Mouse (Mus musculus): ENCODE results near the gene Cenpl. TPM values are rescaled to one million over a fixed set of nuclear protein-coding genes. Genes with fewer than 3 reads are reported as not detected.
"Not testable (repeated sequence)": the region's sequence is repeated elsewhere in the genome, so short reads cannot be mapped to it uniquely, and the experiment has no call there.

The Cenpl gene
- polyA plus RNA-seq (2014; fragmentation: Nextera tagmentation; extraction: Ambion mirVana), result 46.1 and 47.9 TPM in 2 replicates

DNA sequence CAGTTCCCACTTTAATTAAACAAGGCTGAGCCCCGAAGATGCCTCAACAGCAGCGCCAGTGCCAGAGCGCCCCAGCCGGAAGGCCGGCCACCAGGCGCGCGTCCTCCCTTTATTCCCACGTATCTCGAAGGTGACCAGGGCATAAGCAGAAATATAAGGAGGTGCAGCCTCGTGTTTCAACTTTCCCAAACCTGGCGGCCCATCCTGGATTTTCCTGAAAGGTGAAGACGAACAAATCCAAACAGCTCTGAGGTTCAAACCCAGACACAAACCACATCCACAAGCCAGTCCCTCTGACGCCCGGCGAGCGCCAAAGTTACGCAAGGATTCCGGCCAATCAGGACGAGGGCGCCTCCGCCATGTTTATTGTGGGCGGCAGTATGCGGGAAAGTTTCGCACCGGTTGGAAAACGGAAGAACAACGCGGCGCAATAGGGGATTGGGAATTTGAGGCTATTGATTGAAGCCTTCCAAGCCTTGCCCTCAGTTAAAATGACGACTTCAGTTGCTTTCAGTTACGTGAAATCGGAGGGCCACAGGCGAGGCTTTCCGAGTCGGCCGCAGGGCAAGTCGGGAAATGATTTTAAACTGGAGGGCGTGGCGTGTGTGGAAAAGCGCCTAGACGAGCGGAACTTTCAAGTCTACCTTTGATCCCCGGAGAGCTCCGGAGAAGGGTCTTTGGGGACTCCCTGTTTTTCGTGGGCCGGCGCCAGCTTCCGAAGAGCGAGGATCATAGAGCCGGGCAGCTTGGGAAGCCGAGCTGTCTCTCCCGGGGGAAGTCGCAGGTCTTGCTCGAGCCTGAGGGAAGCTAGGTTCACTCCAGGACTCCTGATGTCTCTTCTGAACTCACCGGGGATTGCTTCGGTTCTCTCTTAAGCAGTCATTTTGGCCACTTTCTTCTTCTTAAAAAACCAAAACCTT lies at the start of gene Cenpl, which contains the start of gene Dars2:
Gene Cenpl, plus strand, starts transcription at position 362 of the 920 bp plus-strand sequence.
Gene Dars2, minus strand, starts transcription at position 307 of the 920 bp plus-strand sequence.
- H3K9ac ChIP-seq (ENCODE audit: low read length), result peak within 1 kb of the TSS; percentile 82
- H3K4me2 ChIP-seq (ENCODE audit: low read depth, low read length, severe bottlenecking), result peak within 1 kb of the TSS; percentile 69
- no peaks in the 10 kb centered on the region for H3K27me3 ChIP-seq (ENCODE audit: control insufficient read depth, insufficient read depth, low read length)
- H3K36me3 ChIP-seq (ENCODE audit: control insufficient read depth, insufficient read depth, low read length), result no peaks in the 10 kb centered on the region
- no peaks in the 10 kb centered on the region for H3K9me3 ChIP-seq (ENCODE audit: control insufficient read depth, low read length)
- WGBS, result under 1% methylated on average over 57 of the region's 57 CpGs
- H3K4me3 ChIP-seq (ENCODE audit: low read depth, low read length), result peak within 1 kb of the TSS; percentile 82
- DNase-seq (ENCODE audit: low spot score) (peak; percentile 95), ATAC-seq (replicated peaks; ENCODE audit: low FRiP score) (peak; percentile 97)
- peak within 1 kb of the TSS; percentile 62 for H3K27ac ChIP-seq (ENCODE audit: low read depth, low read length)
- peaks cover 14% of the 10 kb centered on the region for H3K4me1 ChIP-seq (replicated peaks; ENCODE audit: control insufficient read depth, insufficient read depth, low read length)

DNA sequence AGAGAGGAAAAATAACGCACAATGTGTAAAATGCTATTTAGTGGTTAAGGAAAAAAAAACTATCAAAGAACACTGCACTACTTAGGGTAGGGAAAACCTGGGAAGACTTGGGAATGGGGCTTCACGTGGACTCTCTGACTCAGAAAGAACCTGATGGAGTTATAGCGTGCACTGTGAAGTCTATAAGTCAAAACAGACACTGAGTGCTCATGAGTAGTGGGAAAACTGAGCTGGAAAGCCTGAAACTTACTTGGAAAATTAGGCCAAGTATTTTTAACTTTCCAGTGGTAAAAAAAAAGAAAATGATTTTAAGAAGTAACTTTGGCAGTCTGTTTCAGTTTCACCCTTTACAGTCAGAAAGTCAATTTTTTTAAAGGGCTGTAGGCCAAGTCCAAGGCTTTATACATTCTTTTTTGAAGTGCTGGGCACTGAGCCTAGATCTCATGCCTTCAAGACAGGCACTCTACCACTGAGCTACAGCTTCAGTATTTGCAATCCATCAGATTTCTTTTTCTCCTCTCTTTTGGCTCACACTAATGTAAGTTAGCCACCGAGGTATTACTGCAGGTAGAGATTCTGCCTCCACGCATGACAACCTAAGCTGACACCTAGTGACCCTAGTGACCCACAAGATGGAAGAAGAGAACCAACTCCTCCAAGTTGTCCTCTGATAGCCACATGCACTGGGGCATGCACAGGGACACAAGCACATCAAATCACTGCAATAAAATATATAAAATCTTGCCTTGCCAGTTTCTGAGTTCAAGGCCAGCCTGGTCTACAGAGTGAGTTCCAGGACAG lies 44.9 kb upstream of the Cenpl start:
- ATAC-seq (replicated peaks; ENCODE audit: low FRiP score) (no peak), DNase-seq (ENCODE audit: low spot score) (no peak)
- H3K36me3 ChIP-seq (ENCODE audit: control insufficient read depth, insufficient read depth, low read length), result no peaks in the 10 kb centered on the region; the same call in 1 of the 2 replicates
- H3K27ac ChIP-seq (ENCODE audit: low read depth, low read length), result no peak overlapping the region
- WGBS, result 88% methylated on average over 5 of the region's 5 CpGs
- H3K4me3 ChIP-seq (ENCODE audit: low read depth, low read length), result no peak overlapping the region
- H3K4me2 ChIP-seq (ENCODE audit: low read depth, low read length, severe bottlenecking), result no peak overlapping the region
- H3K9me3 ChIP-seq (ENCODE audit: control insufficient read depth, low read length), result no peaks in the 10 kb centered on the region
- no peak overlapping the region for H3K9ac ChIP-seq (ENCODE audit: low read length)
- no peaks in the 10 kb centered on the region for H3K27me3 ChIP-seq (ENCODE audit: control insufficient read depth, insufficient read depth, low read length)
- no peaks in the 10 kb centered on the region for H3K4me1 ChIP-seq (replicated peaks; ENCODE audit: control insufficient read depth, insufficient read depth, low read length)

DNA sequence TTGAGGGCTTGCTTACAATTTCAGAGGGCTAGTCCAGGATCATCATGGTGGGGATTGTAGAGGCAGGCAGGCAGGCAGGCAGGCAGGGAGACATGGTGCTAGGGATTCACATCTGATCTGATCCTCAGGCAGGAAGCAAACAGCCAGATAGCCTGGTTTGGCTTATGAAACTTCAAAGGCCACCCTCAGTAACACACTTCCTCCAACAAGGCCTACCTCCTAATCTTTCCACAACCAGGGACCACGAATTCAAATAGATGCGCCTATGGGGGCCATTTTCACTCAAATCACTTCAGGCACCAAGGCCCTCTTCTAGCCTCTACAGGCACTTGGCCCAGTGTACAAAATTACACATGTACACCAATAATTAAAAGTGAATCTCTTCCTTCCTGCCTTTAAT lies 43.3 kb upstream of the Cenpl start:
- WGBS, result 83% methylated on average over 2 of the region's 2 CpGs
- Histone ChIP-seq H3K4me1 (replicated peaks; ENCODE audit: control insufficient read depth, insufficient read depth, low read length) (no peaks in the 10 kb centered on the region), H3K36me3 (ENCODE audit: control insufficient read depth, insufficient read depth, low read length) (peaks cover 2% of the 10 kb centered on the region; the same call in 1 of the 2 replicates), H3K9me3 (ENCODE audit: control insufficient read depth, low read length) (no peaks in the 10 kb centered on the region), H3K27ac (ENCODE audit: low read depth, low read length) (no peak overlapping the region), H3K27me3 (ENCODE audit: control insufficient read depth, insufficient read depth, low read length) (no peaks in the 10 kb centered on the region), H3K9ac (ENCODE audit: low read length) (no peak overlapping the region), H3K4me2 (ENCODE audit: low read depth, low read length, severe bottlenecking) (no peak overlapping the region), H3K4me3 (ENCODE audit: low read depth, low read length) (no peak overlapping the region)
- ATAC-seq (replicated peaks; ENCODE audit: low FRiP score) (no peak), DNase-seq (ENCODE audit: low spot score) (no peak)

DNA sequence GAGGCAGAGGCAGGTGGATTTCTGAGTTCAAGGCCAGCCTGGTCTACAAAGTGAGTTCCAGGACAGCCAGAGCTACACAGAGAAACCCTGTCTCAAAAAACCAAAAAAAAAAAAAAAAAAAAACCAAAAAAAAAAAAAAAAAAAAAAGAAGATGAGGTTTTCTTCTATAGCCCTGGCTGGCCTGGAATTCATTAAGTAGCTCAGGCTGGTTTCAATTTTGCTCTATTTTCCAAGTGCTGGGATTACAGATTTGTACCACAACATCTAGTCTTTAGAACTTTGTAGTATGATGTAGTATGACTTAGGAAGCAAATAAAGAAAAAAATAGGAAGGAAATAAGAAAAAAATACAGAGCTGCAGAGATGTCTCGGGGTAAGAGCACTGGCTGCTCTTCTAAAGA lies 42.1 kb upstream of the Cenpl start:
- H3K4me1 ChIP-seq (replicated peaks; ENCODE audit: control insufficient read depth, insufficient read depth, low read length); H3K4me2 ChIP-seq (ENCODE audit: low read depth, low read length, severe bottlenecking); DNase-seq (ENCODE audit: low spot score); H3K9ac ChIP-seq (ENCODE audit: low read length); H3K27me3 ChIP-seq (ENCODE audit: control insufficient read depth, insufficient read depth, low read length); ATAC-seq (replicated peaks; ENCODE audit: low FRiP score); H3K9me3 ChIP-seq (ENCODE audit: control insufficient read depth, low read length); H3K27ac ChIP-seq (ENCODE audit: low read depth, low read length); H3K4me3 ChIP-seq (ENCODE audit: low read depth, low read length); H3K36me3 ChIP-seq (ENCODE audit: control insufficient read depth, insufficient read depth, low read length): not testable (repeated sequence)
- WGBS, result 90% methylated on average over 1 of the region's 1 CpGs

DNA sequence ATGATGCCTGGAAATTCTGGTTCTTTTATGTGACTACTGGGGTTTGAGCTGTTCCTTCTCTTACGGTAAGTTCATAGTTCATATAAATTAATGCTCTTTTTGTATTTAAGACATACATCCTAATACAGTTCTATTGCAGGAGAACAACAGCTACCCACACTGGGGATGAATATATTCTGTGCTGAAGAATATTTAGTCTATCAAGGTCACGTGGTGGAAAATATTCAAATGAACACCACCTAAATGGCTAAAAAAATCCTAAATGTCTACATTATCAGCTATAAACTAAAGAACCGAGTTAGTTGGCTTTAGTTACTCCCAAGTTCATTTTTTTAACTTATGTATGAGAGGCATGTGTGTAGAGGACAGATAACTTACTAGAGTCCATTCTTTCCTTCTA lies 40.5 kb upstream of the Cenpl start:
- Histone ChIP-seq H3K9me3 (ENCODE audit: control insufficient read depth, low read length) (no peaks in the 10 kb centered on the region), H3K36me3 (ENCODE audit: control insufficient read depth, insufficient read depth, low read length) (peaks cover 2% of the 10 kb centered on the region; the same call in 1 of the 2 replicates), H3K27ac (ENCODE audit: low read depth, low read length) (no peak overlapping the region), H3K27me3 (ENCODE audit: control insufficient read depth, insufficient read depth, low read length) (no peaks in the 10 kb centered on the region), H3K4me2 (ENCODE audit: low read depth, low read length, severe bottlenecking) (no peak overlapping the region), H3K9ac (ENCODE audit: low read length) (no peak overlapping the region), H3K4me3 (ENCODE audit: low read depth, low read length) (no peak overlapping the region), H3K4me1 (replicated peaks; ENCODE audit: control insufficient read depth, insufficient read depth, low read length) (0 out of 2 replicates have a peak, but pooled peaks cover 8% of the 10 kb centered on the region)
- WGBS, result 95% methylated on average over 3 of the region's 3 CpGs
- DNase-seq (ENCODE audit: low spot score) (no peak), ATAC-seq (replicated peaks; ENCODE audit: low FRiP score) (no peak)

DNA sequence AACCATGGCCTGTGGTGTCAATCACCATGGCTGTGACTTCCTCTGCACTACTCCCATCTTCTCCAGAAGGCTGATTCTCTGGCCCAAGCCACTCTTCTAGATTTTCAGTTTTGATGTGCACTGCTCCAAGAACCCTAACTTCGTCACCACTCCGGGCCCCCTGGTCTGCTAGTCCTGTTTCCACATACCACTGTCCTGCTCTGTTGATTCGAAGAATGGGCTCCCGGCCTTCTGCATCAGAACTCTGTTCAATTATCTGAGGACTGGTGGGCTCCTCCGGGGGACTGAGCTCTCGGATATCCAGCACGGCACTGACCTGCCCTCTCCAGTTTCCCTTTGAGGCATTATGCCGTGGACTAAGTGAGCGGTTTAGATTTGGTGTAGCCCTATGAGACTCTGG lies 38.6 kb upstream of the Cenpl start:
- Histone ChIP-seq H3K4me1 (replicated peaks; ENCODE audit: control insufficient read depth, insufficient read depth, low read length) (0 out of 2 replicates have a peak, but pooled peaks cover 8% of the 10 kb centered on the region), H3K9ac (ENCODE audit: low read length) (no peak overlapping the region), H3K27me3 (ENCODE audit: control insufficient read depth, insufficient read depth, low read length) (no peaks in the 10 kb centered on the region), H3K4me2 (ENCODE audit: low read depth, low read length, severe bottlenecking) (no peak overlapping the region), H3K27ac (ENCODE audit: low read depth, low read length) (no peak overlapping the region), H3K36me3 (ENCODE audit: control insufficient read depth, insufficient read depth, low read length) (peaks cover 2% of the 10 kb centered on the region; the same call in 1 of the 2 replicates), H3K9me3 (ENCODE audit: control insufficient read depth, low read length) (no peaks in the 10 kb centered on the region), H3K4me3 (ENCODE audit: low read depth, low read length) (no peak overlapping the region)
- ATAC-seq (replicated peaks; ENCODE audit: low FRiP score) (no peak), DNase-seq (ENCODE audit: low spot score) (no peak)
- 93% methylated on average over 9 of the region's 9 CpGs for WGBS

DNA sequence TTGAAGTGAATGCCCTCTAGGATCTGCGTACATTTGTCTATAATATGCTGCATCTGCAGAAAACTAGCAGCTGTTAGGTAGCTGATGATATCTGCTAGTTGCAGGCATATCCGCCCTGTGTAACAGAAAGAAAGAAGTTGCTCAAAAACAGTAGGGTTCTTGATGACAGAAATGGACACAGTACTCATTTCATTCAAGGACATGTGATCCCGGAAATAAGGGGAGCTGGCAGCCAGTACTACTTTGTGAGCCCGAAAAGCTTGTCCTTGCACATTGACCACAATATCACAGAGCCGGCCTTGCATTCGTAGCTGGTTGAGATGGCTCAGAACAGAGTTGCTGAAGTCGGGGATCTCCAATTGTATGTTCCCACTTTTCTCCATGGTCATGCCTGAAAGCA lies 38.2 kb upstream of the Cenpl start:
- peaks cover 3% of the 10 kb centered on the region; the same call in 1 of the 2 replicates for H3K36me3 ChIP-seq (ENCODE audit: control insufficient read depth, insufficient read depth, low read length)
- WGBS, result 90% methylated on average over 7 of the region's 7 CpGs

DNA sequence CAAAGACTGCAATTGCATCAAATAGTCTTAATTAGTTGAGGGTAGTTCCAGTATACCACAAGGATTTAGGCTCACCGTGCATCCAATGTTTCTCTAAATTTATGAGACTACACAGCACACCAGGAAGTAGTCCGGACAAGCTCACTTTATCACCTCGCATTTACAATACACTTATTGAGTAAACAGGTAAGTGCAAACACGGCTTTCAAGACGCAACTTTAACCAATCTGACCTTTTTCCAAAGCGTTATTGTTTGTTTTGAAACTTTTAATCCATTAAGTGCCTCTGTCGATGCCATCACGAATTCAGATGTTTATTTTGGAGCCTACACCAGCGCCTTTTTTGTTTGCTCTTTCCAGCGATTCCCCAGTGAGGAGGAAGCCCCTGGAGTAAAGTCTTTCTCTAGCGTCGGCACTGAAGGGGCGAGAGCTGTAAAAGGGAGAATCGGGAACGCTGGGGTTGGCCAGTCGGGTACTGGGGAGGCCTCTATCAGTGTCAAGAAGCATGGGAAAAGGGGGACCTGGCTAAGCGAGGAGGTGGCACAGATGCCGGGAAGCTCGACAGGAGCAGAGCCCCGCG lies 36.6 kb upstream of the Cenpl start:
- no peak for ATAC-seq (replicated peaks; ENCODE audit: low FRiP score)
- H3K4me3 ChIP-seq (ENCODE audit: low read depth, low read length), result peak overlapping the region; percentile 84
- peak overlapping the region; percentile 64 for H3K4me2 ChIP-seq (ENCODE audit: low read depth, low read length, severe bottlenecking)
- H3K36me3 ChIP-seq (ENCODE audit: control insufficient read depth, insufficient read depth, low read length), result peaks cover 10% of the 10 kb centered on the region; the same call in 1 of the 2 replicates
- H3K27me3 ChIP-seq (ENCODE audit: control insufficient read depth, insufficient read depth, low read length), result no peaks in the 10 kb centered on the region
- H3K27ac ChIP-seq (ENCODE audit: low read depth, low read length), result peak overlapping the region; percentile 80; the same call in 1 of the 2 replicates
- peaks cover 10% of the 10 kb centered on the region for H3K4me1 ChIP-seq (replicated peaks; ENCODE audit: control insufficient read depth, insufficient read depth, low read length)
- peak overlapping the region; percentile 76 for H3K9ac ChIP-seq (ENCODE audit: low read length)
- no peak for DNase-seq (ENCODE audit: low spot score)
- no peaks in the 10 kb centered on the region for H3K9me3 ChIP-seq (ENCODE audit: control insufficient read depth, low read length)
- WGBS, result 3% methylated on average over 21 of the region's 21 CpGs

More for the DNA sequence above, 38.2 kb upstream of the Cenpl start:
- H3K9ac ChIP-seq (ENCODE audit: low read length), result no peak overlapping the region
- ATAC-seq (replicated peaks; ENCODE audit: low FRiP score) (no peak), DNase-seq (ENCODE audit: low spot score) (no peak)
- no peak overlapping the region for H3K4me3 ChIP-seq (ENCODE audit: low read depth, low read length)
- peaks cover 8% of the 10 kb centered on the region; the same call in 1 of the 2 replicates for H3K4me1 ChIP-seq (replicated peaks; ENCODE audit: control insufficient read depth, insufficient read depth, low read length)
- no peaks in the 10 kb centered on the region for H3K9me3 ChIP-seq (ENCODE audit: control insufficient read depth, low read length)
- H3K27me3 ChIP-seq (ENCODE audit: control insufficient read depth, insufficient read depth, low read length), result no peaks in the 10 kb centered on the region
- H3K4me2 ChIP-seq (ENCODE audit: low read depth, low read length, severe bottlenecking), result no peak overlapping the region
- no peak overlapping the region for H3K27ac ChIP-seq (ENCODE audit: low read depth, low read length)
